Mouse (Mus musculus) G1E-ER4 (cell line): ENCODE results near the gene Rufy3. TPM values are rescaled to one million over a fixed set of nuclear protein-coding genes. Genes with fewer than 3 reads are reported as not detected.

ENCODE experiments used
- GATA1 ChIP-seq: IDR thresholded peaks from one replicate; pipeline ENCODE4 v1.8.0; 2012; ENCODE audit warnings: low read length, inconsistent platforms
- polyA plus RNA-seq: library from polyadenylated mRNA; stranded (reverse); fragments of >175 nt; gene quantifications from 2 replicates; pipeline ENCODE4 v1.2.3, GENCODE M21; 2012

The Rufy3 gene
- polyA plus RNA-seq, 1 experiment = 3.5 TPM

DNA sequence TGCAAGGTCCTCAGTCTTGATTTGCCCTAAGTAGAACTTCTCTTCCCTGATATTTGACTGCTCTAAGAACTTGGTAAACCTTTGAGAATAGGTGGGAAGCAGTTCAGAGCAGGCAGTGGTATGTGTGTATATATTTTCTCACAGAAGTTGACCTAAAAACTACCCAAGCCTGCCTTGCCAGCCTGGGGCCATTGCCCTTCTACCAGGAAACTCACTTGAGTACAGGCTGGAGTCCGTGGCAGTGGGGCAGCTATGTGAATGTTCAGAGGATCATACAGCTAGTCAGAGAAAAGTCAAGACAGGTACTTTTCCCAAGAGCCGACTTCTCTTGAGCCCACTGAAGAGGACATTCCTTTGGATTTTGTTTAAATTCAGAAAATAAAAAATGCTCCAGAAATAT lies 80.1 kb downstream of the Rufy3 start:
- TF ChIP-seq GATA1 = no peak

DNA sequence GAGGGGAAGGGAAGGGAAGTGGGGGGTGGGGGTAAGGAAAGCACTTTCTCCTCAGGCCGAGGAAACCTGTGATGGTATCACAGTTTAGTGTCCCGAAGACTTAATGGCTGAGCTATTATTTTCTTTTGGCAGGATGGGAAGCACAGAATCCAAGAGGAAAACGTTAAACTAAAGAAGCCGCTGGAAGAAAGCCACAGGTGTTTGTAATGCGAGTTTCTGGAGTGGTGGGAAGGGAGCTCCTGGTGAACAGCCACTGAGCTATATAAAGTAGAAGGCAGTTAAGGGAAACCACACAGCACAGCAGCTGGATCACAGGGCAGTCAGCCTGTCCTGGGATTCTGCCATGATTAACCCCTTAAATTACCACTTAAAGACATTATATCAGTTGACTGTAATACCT lies 80.6 kb downstream of the Rufy3 start:
- TF ChIP-seq GATA1 = no peak

DNA sequence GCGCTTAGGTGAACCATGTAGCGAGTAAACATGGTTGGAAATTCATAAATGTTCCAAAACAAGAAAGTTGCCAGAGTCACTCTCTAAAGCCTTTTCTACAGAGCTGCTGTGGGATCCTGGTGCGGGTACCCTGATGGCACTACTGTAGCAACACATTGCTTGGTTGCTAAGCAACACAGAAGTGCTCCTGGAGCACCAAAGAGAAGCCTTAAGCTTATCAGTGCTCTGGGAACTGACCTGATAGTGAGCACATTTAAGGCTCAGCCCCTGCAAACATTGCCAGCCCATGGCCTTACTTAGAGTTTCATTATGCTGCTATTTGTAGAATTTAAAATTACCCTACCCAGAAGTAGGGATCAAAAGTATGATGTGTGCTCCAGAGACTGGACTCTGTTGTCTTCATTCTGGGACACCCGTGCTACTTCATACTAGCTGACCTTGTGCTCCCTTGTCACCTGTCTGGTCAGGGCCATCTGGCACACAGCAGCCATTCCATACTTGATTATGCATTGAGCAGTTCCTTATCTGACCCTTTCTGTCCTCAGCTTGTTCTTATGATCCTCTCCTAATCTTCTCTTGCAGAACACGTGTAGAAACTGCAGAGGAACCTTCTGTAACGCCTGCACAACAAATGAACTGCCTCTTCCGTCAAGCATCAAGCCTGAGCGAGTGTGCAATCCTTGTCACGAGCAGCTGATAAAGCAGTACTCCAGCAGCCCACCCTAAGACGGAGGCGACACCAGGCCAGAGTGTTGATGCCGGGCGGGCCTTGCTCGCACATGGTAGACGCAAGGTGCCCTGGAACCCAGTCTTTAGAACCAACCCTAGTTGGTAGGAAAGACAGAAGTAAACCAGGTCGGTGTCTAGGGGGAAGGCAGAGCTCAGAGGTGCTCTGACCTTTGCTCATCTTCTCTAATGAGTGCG lies 84.7 kb downstream of the Rufy3 start:
- TF ChIP-seq GATA1 = peak; percentile 15

DNA sequence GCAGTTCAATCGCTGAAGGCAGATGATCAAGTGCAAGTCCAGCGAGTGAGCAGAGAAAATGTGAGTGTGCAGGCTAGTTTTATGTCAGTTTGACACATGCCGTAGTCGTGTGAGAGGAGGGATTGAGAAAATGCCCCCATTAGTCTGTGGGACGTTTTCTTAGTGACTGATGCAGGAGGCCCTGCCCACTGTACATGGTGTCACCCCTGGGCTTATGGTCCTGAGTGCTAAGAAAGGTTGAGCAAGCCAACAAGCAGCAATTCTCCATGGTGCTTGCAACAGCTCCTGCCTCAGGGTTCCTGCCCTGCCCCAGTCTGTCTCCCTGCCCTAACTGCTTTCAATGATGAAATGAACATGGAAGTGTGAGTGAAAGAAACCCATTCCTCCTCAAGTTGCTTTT lies 87.7 kb downstream of the Rufy3 start:
- TF ChIP-seq GATA1 = no peak

- no peak for TF ChIP-seq GATA1
Measured at GRCm38 (mm10) chr5:88657868-88658267, 93.0 kb downstream of the Rufy3 start.

- TF ChIP-seq GATA1 = no peak
Measured at GRCm38 (mm10) chr5:88663151-88663550, 98.3 kb downstream of the Rufy3 start.

DNA sequence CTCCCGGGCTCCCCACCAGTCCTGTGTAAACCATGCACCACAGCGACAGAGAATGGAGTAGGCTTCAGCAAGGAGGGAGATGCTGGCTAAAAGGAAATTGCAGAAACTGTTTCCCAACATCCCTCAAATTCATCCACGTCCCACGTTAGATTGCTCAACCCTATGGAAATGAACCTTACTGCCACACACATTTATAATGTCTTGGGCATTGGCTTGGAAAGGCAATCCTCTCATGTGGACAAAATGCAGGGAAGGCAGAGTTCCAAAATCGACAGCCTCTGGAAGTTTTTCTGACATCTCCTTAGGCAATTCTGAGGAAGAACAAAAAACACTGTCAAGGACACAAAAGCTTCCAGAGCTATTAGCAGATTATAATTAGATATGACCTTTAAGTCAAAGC lies 99.0 kb downstream of the Rufy3 start:
- TF ChIP-seq GATA1 = no peak

GRCm38 (mm10) chr5:88674703-88675442 lies 110.0 kb downstream of the Rufy3 start:
- TF ChIP-seq GATA1 = peak; percentile 4

- no peak for TF ChIP-seq GATA1
Measured at GRCm38 (mm10) chr5:88675443-88676387, 110.9 kb downstream of the Rufy3 start, which contains the start of gene Grsf1. Grsf1 (minus strand) TSS chr5:88676171.

DNA sequence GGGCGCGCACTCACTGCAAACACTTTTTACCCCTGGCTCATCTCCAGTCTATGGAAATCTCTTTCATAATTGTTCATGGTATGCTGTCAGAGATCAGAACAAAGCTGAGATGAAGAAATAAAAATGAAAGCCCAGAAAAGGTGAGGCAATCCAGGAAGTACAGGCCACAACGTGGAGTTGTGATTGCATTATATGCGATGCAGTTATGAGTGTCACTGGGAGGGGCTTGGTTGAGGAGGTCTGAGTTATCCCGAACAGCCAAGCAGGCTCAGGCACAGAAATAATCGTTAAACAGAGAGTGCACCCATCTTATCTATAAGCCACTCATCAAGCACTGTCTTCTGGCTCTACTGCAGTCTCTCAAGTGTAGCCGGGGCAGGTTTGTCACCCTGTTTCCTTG lies 114.1 kb downstream of the Rufy3 start:
- TF ChIP-seq GATA1 = no peak

DNA sequence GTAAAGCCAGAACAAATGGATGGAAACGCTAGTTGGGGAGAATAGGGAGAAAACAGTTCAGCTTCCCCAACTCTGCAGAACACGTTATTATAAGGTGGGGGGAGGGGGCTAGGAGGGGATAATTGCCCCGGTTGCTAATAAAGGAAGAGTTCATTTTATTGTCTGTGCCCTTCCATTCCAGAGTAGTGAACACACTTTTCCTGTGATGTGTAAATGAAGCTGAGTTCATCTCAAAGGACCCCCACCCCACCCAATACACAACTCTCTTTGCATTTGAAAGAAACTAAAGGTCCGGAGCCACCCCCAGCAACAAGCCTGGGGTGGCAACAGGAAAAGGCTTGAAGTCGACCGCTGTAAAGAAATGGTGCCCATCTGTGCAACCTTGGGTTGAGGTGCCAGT lies 114.5 kb downstream of the Rufy3 start:
- TF ChIP-seq GATA1 = no peak

GRCm38 (mm10) chr5:88680567-88680966 lies 115.7 kb downstream of the Rufy3 start:
- TF ChIP-seq GATA1 = no peak

DNA sequence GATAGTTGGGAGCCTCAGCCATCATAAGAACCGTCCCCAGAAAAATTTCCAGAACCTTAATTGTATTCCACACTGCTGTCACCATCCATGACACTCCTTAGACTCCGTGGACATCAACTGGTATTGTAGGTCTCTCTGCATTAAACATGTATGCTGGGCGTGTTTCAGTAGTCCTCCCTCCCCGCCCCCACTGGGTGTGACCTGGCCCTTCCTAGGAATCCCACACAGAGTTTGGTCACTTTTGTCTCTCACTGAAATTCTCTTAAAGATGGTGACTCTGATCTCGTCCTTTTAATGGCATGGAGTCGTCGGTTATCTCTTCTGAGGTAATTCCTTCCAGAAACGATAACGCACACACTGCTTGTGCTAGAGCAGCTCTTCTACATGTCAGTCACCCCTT lies 118.9 kb downstream of the Rufy3 start:
- TF ChIP-seq GATA1 = no peak

DNA sequence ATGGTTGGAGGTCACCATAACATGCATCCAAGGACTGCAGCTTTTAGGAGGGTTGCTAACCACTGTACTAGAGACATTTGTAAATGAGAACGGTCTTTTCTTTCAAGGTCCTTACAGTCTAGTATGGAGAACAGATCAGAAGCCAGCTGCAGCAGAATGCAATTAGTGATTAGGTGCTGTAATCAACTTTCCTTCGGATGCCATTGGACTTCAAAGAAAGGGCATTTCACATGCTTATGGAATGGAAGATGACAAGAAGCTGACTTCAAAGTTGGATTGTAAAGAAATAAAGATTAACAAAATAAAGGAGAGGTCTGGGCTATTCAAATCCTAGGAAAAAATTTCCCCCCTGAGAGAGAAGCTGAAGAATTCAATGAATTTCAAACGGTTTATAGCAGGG lies 119.4 kb downstream of the Rufy3 start:
- TF ChIP-seq GATA1 = no peak

DNA sequence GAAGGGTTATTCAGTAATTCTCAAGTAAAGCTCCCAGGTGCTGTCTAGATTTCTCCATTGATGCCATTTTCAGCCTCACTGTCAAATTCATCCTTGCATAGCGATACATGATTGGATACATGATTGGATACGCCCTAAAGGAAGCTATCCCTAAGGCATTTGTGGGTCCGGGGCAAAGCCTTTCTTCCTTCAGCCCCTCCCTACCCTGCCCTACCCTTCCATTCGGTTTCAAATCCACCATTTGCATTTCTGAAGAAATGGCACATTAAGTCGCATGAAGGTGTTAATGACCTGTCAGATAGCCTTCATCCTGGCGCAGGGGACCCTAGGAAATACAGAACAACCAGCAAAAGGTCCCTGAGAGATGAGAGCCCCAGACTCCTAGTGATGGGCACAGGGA lies 120.5 kb downstream of the Rufy3 start:
- TF ChIP-seq GATA1 = no peak
